Mouse (Mus musculus) embryonic facial prominence, embryonic 11.5 days (tissue): ENCODE results near the gene Col4a3. TPM values are rescaled to one million over a fixed set of nuclear protein-coding genes. Genes with fewer than 3 reads are reported as not detected.

Experiments
- ATAC-seq: fragments of 200-750 bp; cut with Nextera tagmentation; replicated peaks from 2 replicates; pipeline ENCODE4 v1.8.0; 2017; ENCODE audit warnings: low read depth; ENCODE audit not compliant: insufficient number of reproducible peaks, low FRiP score, low TSS enrichment
- DNase-seq: peaks from one replicate; pipeline ENCODE4 v3.0.0-alpha.2; 2015; ENCODE audit warnings: low spot score
- H3K27ac ChIP-seq: fragments of 300-500 bp; sonication (generic); replicated peaks from 2 replicates; pipeline ENCODE4 v1.5.1; 2014; ENCODE audit warnings: mild to moderate bottlenecking, low read depth, low read length, control low read depth
- H3K27me3 ChIP-seq: fragments of 300-500 bp; sonication (generic); 2 replicates; pipeline ENCODE4 v1.6.1; 2014; ENCODE audit warnings: mild to moderate bottlenecking, low read length, moderate library complexity, mixed read lengths; ENCODE audit not compliant: control insufficient read depth, insufficient read depth
- H3K36me3 ChIP-seq: fragments of 300-500 bp; sonication (generic); replicated peaks from 2 replicates; pipeline ENCODE4 v1.6.1; 2014; ENCODE audit warnings: low read depth, mild to moderate bottlenecking, low read length, moderate library complexity, mixed read lengths; ENCODE audit not compliant: control insufficient read depth, insufficient read depth
- H3K4me1 ChIP-seq: fragments of 300-500 bp; sonication (generic); 2 replicates; pipeline ENCODE4 v1.6.1; 2014; ENCODE audit warnings: low read length, mixed read lengths; ENCODE audit not compliant: control insufficient read depth, insufficient read depth
- H3K4me2 ChIP-seq: fragments of 300-500 bp; sonication (generic); 2 replicates; pipeline ENCODE4 v1.6.1; 2014; ENCODE audit warnings: low read depth, mild to moderate bottlenecking, control low read depth, low read length, moderate library complexity
- H3K4me3 ChIP-seq: fragments of 300-500 bp; sonication (generic); 2 replicates; pipeline ENCODE4 v1.5.1; 2014; ENCODE audit warnings: low read depth, low read length, control low read depth
- H3K9ac ChIP-seq: fragments of 300-500 bp; sonication (generic); replicated peaks from 2 replicates; pipeline ENCODE4 v1.6.1; 2014; ENCODE audit warnings: mild to moderate bottlenecking, control low read depth, low read length
- H3K9me3 ChIP-seq: fragments of 300-500 bp; sonication (generic); replicated peaks from 2 replicates; pipeline ENCODE4 v1.6.1; 2016; ENCODE audit warnings: mild to moderate bottlenecking, low read length, inconsistent platforms, mixed read lengths; ENCODE audit not compliant: control insufficient read depth
- WGBS: fragments of 180-500 bp; shearing (Covaris S2); extraction: QIAGEN DNeasy Blood & Tissue Kit; methylation state at CpG from one replicate; pipeline ENCODE4 v1.1.7; 2014; 5-methylcytosine and 5-hydroxymethylcytosine counted together
- polyA plus RNA-seq: library from polyadenylated mRNA; unstranded; fragments of >200 nt; fragmentation: Nextera tagmentation; extraction: Ambion mirVana; gene quantifications from 2 replicates; pipeline ENCODE4 v1.2.1, GENCODE M21; 2014

The Col4a3 gene
- polyA plus RNA-seq, 1 experiment from 2014 or later, result 0.18 TPM

DNA sequence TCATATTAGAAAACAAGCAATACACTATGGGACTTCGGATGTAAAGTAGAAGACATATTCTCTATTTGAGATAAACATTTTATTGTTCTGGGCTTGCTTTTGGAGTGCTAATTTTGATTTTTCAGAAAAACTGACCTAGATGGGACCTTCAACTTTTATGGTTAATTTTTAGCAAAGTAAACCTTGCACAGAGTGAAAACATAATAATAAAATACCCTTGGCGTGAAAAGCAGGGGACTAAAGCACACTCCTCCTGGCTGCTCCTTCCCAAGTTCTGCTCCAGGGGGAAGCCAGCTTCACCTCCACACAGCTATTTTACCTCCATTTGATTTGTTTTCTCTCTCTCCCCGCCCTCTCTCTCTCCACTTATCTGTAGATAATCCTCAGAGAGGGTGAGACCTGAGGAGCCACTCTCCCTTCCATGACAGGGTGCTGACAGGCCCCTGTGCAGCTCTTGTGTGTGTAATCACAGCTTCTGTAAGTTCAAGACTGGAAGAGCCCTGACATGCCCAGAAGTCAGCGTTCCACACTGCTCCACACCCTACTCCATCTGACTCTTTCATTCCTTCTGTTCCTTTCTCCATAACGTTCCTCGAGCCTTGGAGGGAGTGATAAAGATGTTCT lies 44.6 kb downstream of the Col4a3 start:
- H3K4me2 ChIP-seq, result no peak overlapping the region
- 79% methylated on average over 6 of the region's 6 CpGs for WGBS
- no peak overlapping the region for H3K4me3 ChIP-seq
- H3K9me3 ChIP-seq, result no peaks in the 10 kb centered on the region
- no peaks in the 10 kb centered on the region for H3K4me1 ChIP-seq
- no peak overlapping the region for H3K27ac ChIP-seq
- no peaks in the 10 kb centered on the region for H3K27me3 ChIP-seq
- H3K9ac ChIP-seq, result no peak overlapping the region
- H3K36me3 ChIP-seq, result no peaks in the 10 kb centered on the region
- DNase-seq (no peak), ATAC-seq (no peak)

DNA sequence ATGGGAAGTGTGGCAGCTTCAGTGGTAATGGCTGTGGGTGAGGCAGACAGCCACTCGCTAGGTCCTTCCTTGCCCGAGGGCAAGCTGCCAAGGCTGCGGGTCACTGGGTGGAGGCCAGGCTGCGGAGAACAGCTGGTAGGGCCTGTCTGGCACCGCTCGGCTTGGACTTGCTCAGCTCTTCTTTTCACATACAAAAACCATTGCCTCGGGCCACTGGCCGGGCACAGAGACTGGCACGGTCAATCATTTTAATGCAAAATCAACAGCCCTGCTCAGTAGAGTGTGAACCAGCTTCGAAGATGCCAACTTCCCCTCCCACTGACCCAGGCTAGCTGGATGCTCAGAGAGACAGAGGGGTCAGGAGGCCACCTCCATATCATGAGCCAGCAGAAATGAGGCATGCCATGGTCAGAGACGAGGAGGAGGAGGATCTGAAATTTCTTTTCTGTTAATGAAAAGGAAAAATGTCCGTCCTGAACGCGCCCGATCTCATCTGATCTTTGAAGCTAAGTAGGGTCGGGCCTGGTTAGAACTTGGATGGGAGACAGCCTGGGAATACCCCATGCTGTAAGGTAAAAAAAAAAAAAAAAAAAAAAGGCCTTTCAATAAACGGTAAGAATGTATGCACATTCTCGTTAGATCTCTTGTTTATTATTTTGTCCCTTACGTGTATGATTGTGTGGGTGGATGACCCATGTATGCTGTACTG lies 48.0 kb downstream of the Col4a3 start:
- Histone ChIP-seq H3K4me1 (no peaks in the 10 kb centered on the region), H3K27ac (no peak overlapping the region), H3K9me3 (no peaks in the 10 kb centered on the region), H3K4me2 (no peak overlapping the region), H3K4me3 (no peak overlapping the region), H3K9ac (no peak overlapping the region), H3K36me3 (no peaks in the 10 kb centered on the region), H3K27me3 (no peaks in the 10 kb centered on the region)
- no peak for ATAC-seq
- WGBS, result 89% methylated on average over 19 of the region's 19 CpGs
- no peak for DNase-seq

DNA sequence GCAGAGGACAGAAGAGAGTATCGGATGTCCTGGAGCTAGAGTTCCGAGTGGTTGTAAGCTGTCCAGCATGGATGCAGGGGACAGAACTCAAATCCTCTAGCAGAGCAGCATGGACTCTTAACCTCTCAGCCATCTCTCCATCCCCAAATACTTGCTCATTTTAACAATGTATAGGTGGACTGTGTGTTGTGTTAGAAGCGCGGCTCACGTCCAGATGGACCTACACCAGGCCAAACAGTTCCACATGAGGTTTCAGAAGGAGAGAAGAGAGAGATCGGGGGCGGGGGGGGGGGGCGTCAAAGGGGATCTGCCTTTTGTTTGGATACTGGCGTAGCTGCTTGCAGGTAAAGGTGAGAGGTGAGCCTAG lies 48.5 kb downstream of the Col4a3 start:
- H3K36me3 ChIP-seq, result no peaks in the 10 kb centered on the region
- H3K9ac ChIP-seq, result no peak overlapping the region
- DNase-seq (no peak), ATAC-seq (no peak)
- H3K27me3 ChIP-seq, result no peaks in the 10 kb centered on the region
- H3K4me1 ChIP-seq, result no peaks in the 10 kb centered on the region
- H3K4me3 ChIP-seq, result no peak overlapping the region
- no peak overlapping the region for H3K27ac ChIP-seq
- WGBS, result 86% methylated on average over 8 of the region's 9 CpGs
- no peak overlapping the region for H3K4me2 ChIP-seq
- no peaks in the 10 kb centered on the region for H3K9me3 ChIP-seq

DNA sequence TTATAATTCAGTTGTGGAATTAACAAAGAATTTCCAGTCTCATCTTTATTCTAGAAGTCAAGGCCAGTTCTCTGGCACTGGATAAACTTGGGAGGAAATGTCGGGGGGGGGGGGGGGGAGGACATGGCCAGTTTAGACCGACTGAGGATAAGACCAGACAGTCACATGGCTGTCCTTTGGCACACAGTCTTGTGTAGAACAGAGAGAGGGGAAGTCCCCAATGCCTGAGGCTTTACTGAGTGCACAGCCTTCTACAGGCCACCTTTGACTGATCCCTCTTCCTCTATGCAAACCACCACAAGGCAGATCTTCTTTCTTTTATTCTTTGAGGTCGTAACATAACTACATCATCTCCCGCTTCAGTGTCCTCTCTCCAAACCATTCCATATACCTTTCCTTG lies 49.6 kb downstream of the Col4a3 start:
- Histone ChIP-seq H3K4me3 (no peak overlapping the region), H3K27me3 (no peaks in the 10 kb centered on the region), H3K4me1 (no peaks in the 10 kb centered on the region), H3K9me3 (no peaks in the 10 kb centered on the region), H3K27ac (no peak overlapping the region), H3K9ac (no peak overlapping the region), H3K4me2 (no peak overlapping the region), H3K36me3 (no peaks in the 10 kb centered on the region)
- WGBS, result 78% methylated on average over 4 of the region's 4 CpGs
- DNase-seq (no peak), ATAC-seq (no peak)

DNA sequence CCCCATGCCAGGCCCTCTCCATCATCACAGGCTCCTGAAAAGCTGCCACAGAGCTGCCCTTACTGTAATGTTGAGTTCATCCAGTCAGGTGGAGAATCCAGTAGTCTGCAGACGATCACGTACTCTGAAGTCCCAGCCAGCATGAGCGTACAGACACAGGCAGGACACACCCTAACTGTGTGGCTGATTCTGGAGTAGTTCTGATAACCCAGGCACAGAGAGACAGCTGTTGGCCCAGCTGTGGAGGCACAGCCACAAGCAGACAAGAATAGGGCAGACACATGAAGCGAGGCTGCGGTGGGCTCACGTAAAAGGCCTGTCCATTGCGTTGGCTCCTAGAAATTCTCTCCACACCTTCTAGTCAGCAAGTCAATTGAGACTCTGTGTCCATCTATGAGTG lies 50.7 kb downstream of the Col4a3 start:
- H3K9ac ChIP-seq, result no peak overlapping the region
- no peaks in the 10 kb centered on the region for H3K9me3 ChIP-seq
- no peaks in the 10 kb centered on the region for H3K27me3 ChIP-seq
- H3K4me2 ChIP-seq, result no peak overlapping the region
- 91% methylated on average over 7 of the region's 7 CpGs for WGBS
- no peak overlapping the region for H3K4me3 ChIP-seq
- no peak overlapping the region for H3K27ac ChIP-seq
- H3K4me1 ChIP-seq, result no peaks in the 10 kb centered on the region
- no peak for DNase-seq
- H3K36me3 ChIP-seq, result no peaks in the 10 kb centered on the region
- ATAC-seq, result no peak

DNA sequence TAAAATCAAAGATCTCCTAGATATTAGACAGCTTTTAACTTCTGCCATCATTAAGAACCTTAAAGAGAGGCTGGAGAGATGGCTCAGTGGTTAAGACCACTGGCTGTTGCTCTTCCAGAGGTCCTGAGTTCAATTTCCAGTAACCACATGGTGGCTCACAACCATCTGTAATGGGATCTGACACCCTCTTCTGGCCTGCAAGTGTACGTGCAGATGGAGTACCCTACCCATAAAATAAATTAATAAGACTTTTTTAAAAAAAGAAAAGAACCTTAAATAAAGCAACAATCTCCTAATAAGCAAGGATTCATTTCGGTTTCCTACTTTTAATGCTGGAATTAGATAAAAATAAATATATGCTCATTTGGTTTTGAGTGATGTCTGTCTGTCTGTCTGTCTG lies 51.7 kb downstream of the Col4a3 start:
- no peak overlapping the region for H3K4me3 ChIP-seq
- no peaks in the 10 kb centered on the region for H3K9me3 ChIP-seq
- DNase-seq, result no peak
- H3K36me3 ChIP-seq, result no peaks in the 10 kb centered on the region
- H3K27ac ChIP-seq, result no peak overlapping the region
- H3K9ac ChIP-seq, result no peak overlapping the region
- H3K27me3 ChIP-seq, result no peaks in the 10 kb centered on the region
- no peak for ATAC-seq
- H3K4me1 ChIP-seq, result no peaks in the 10 kb centered on the region
- WGBS, result 85% methylated on average over 2 of the region's 2 CpGs
- H3K4me2 ChIP-seq, result no peak overlapping the region

DNA sequence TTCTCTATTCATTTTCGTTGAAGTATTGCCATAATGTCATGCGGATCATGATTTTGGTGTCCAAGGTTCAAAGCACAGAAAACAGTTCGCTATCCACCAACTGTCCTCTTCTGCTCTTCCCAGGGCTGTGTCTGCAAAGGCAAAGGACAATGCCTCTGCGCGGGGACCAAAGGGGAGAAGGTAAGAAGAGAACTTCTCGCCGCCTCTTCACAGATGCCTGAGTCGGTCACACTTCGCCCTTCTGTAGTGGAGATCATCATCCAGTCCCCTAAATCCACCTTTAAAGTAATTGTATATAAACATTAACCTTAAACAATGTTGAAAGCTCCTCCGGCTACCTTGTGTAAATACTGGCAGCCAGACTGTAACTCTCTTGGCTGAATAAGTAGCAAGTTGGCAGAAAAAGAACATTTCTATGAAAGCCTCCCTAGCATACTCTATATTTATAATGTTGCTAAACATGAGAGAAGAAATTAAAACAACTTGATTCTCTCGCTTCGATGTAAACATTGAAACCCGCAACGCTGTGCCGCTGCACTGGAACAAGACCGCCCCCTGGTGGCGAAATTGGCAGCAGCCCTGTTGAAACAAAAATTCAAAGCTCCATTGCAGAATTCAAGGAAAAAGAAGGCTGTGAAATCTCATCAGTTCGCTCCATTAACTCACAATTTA lies 54.7 kb downstream of the Col4a3 start:
- peak overlapping the region; percentile 11 for H3K4me2 ChIP-seq
- H3K9ac ChIP-seq, result no peak overlapping the region
- H3K4me1 ChIP-seq, result no peaks in the 10 kb centered on the region
- 0 out of 2 replicates have a peak overlapping the region, but pooled peaks have one; percentile 11 for H3K4me3 ChIP-seq
- DNase-seq (peak; percentile 86), ATAC-seq (no peak)
- no peaks in the 10 kb centered on the region for H3K36me3 ChIP-seq
- WGBS, result 36% methylated on average over 18 of the region's 18 CpGs
- H3K9me3 ChIP-seq, result no peaks in the 10 kb centered on the region
- no peak overlapping the region for H3K27ac ChIP-seq
- no peaks in the 10 kb centered on the region for H3K27me3 ChIP-seq

DNA sequence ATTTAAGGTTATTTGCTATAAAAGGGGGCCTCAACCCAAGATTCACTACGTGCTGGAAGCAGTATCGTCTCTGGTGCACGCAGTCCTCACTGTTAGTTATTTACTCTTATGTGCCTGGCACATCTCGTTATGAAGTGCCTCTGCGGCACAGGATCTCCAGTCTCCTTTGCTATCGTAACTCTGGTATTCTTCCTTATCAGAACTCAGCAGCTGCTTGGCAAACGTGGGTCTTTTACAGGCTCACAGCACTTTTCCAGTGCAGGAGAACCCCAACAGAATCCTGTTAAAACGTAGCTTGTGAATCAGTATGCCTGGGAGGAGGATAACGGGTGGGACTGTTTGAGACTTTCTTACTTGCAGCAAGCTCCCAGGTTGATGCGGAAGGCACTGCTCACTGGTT lies 61.3 kb downstream of the Col4a3 start:
- H3K27ac ChIP-seq, result no peak overlapping the region
- WGBS, result 70% methylated on average over 10 of the region's 10 CpGs
- no peak for ATAC-seq

More for the DNA sequence above, 61.3 kb downstream of the Col4a3 start:
- no peaks in the 10 kb centered on the region for H3K9me3 ChIP-seq
- DNase-seq, result no peak
- H3K4me1 ChIP-seq, result no peaks in the 10 kb centered on the region
- H3K27me3 ChIP-seq, result no peaks in the 10 kb centered on the region
- H3K36me3 ChIP-seq, result no peaks in the 10 kb centered on the region
- H3K4me2 ChIP-seq, result no peak overlapping the region
- no peak overlapping the region for H3K9ac ChIP-seq
- no peak overlapping the region for H3K4me3 ChIP-seq
